Mouse (Mus musculus): ENCODE measurements at regions not wholly inside any gene's neighbourhood (a gene's known extent, or its start where the extent isn't known, plus 50 kb on each side); places are given as distances from the start of the nearest gene placed in this dataset.
"Not testable (repeated sequence)": the region's sequence is repeated elsewhere in the genome, so short reads cannot be mapped to it uniquely, and the experiment has no call there.

- no peak for DNase-seq (ENCODE audit: low read depth, low spot score)
Measured at GRCm38 (mm10) chr12:16374331-16374996, 236.3 kb downstream of the Lpin1 start.

DNA sequence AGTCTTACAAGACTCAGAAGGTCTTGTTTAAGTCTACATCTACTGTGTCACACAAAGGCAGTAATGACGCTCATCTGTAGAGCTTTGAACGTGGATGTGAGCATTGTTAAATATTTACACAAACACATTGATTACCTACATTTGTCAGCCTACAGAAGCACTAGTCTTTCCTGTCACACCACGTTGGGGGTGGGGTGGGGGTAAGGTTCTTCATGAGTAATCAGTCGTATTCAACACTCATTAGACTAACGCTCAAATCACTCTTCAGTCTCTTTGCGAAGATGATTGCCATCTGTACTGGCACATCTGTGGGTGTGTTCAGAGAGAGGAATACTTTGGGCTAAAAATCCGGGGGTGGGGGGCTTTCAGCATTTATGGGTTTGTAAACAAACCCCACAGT, 240.7 kb downstream of the Lpin1 start:
- DNase-seq (ENCODE audit: low read depth, low spot score) = no peak

- DNase-seq (ENCODE audit: low read depth, low spot score) = no peak
Measured at GRCm38 (mm10) chr12:16362341-16362740, 248.4 kb downstream of the Lpin1 start.

DNA sequence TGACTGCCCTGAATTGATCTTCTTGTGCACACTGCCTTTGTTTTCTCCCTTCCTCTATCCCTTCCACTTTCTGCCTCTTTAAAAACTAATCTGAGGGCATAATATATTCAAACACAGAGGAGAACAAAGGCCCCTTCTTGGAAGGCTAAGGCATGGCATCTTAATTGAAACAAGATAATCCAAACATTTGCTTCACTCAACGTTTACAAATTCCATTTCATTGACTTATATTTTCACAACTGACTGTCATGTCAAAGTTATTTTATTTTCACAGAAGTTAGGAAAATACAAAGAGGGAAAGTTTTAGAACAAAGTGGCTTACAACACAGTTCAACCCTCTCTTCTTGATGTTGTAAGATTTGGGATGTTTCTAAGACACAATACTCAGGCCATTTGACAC, 251.9 kb downstream of the Lpin1 start:
- no peak for DNase-seq (ENCODE audit: low read depth, low spot score)

DNA sequence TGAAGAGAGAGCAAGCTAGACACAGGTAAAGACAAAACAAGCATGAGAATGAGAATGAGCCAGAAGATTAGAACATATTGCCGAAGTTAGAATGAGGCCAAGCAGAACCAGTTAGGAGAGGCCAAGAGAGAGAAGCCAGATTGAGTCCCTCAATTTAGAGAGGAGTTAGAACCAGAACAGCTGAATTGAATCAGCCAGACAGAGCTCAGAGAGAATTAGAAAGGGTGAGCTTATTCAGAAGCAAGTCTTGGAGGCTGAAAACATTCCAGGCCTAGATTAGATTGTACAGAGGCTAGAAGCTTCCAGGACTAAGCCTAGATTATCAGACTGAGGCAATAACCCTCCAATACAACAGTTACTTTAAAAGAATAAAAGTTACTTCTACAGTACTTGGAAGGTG, 256.1 kb downstream of the Lpin1 start:
- DNase-seq (ENCODE audit: low read depth, low spot score) = no peak

- DNase-seq (ENCODE audit: low read depth, low spot score) = no peak
Measured at GRCm38 (mm10) chr12:16351751-16352150, 259.0 kb downstream of the Lpin1 start.

DNA sequence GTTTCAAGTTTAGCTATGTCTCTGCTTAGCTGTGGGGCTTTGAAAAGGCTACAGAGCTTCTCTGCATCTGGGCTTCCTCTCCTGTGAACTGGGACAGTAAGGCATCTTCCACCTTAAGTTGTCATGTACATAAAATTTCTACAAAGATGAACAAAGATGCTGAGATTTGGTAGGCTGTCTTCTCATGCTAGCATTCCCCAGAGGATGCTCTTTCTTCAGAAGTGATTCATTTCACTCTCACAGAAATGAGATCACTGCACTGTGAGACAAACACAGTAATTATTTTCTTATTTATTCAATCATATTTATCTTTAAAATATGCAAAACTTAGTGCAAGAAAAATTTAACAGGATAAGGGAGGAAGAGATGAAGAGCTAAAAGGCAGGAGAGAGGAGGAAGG, 261.5 kb downstream of the Lpin1 start:
- DNase-seq (ENCODE audit: low read depth, low spot score) = no peak

- DNase-seq (ENCODE audit: low read depth, low spot score) = no peak
Measured at GRCm38 (mm10) chr12:16344021-16344420, 266.7 kb downstream of the Lpin1 start.

GRCm38 (mm10) chr12:16342030-16342429, 268.7 kb downstream of the Lpin1 start:
- not testable (repeated sequence) for DNase-seq (ENCODE audit: low read depth, low spot score)

DNA sequence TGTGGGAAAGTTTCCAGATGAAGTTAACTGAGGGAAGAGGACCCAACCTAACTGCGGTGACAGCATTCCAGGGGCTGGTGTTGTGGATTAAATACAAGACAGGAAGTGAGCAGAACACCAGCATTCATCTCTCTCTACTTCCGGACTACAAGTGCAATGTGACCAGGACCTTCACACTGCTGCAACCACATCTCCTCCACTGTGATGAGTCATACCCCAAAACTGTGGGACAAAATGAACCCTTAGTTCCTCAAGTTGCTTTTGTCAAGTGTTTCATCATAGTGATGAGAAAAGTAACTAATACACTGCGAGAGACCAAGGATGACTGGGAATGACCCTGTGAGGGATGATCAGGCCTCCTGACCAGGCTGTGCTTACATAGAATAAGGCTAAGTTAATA, 279.3 kb downstream of the Lpin1 start:
- DNase-seq (ENCODE audit: low read depth, low spot score) = no peak

GRCm38 (mm10) chr12:16329129-16329528, 281.6 kb downstream of the Lpin1 start:
- no peak for DNase-seq (ENCODE audit: low read depth, low spot score)

DNA sequence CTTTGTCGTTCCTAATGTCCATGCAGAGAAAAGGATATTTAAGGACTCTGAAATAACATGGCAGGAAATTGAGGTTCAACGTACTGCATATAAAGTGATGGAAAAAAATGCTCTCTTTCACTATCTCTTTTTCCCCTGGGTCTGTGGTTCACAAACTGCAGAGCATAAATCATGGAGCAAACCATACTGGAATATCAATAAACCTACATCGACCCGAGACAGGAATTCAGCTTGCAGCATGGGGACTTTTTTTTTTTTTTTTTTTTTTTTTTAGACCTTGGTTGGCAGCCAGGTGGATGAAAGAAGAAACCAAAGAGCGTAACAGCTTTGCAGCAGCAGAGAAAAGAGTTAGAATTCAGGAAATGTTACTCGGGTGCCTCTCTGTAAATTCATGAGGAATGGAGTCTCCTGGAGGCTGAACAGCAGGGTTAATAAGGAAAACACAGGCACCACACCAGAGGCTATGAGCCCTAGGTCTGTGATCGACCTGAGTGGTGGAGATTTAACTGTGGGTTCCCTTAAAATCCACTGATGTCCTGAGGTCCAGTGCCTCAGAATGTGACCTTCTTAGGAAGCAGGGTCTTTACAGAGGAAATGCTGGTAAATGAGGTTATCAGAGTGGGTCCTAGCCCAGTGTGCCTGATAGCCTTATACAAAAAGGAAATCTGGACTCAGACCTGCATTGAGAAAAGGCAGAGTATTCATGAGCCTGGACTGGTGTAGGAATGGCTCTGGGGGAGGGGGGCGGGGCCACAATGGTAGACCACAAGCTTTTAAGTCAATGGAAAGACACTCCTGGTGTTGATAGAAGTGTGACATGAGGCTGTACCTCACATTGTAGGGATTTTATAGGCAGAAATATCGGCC, 290.0 kb downstream of the Lpin1 start:
- peak; percentile 18 for DNase-seq (ENCODE audit: low read depth, low spot score)

GRCm38 (mm10) chr12:16308101-16308500, 302.7 kb downstream of the Lpin1 start:
- no peak for DNase-seq (ENCODE audit: low read depth, low spot score)

DNA sequence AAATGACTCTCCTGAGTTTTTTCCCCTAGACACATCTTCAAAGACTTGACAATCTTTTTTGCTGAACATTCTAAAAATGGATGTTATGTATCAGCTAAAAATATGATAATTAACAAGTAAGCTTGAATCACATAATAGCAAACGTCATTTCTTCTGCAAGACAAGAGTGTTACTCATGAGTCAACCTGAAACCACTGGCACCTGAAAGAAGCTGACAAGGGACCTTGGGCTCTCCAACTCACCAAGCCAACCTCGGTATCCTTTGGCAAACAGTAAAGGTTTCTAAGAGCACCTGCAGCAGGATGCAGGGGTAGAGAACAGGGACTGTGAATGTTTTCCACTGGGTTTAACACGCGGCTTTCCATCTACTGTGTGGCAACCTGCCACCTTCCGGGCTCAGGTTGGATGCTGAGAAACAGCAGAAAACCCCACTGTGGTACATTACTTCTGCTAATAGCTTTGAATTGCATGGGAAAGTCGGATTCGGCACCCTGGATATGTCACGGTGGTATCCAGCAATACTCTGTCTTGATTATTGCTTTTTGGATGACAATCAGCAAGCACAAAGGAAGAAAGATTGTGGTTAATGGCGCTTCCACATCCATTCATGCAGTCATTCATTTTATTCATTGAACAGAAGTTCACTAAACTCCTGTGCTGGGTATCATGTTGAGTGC, 305.9 kb downstream of the Lpin1 start:
- DNase-seq (ENCODE audit: low read depth, low spot score) = no peak

- no peak for DNase-seq (ENCODE audit: low read depth, low spot score)
Measured at GRCm38 (mm10) chr12:16285061-16285460, 325.7 kb downstream of the Lpin1 start.

- no peak for DNase-seq (ENCODE audit: low read depth, low spot score)
Measured at GRCm38 (mm10) chr12:16279146-16279545, 331.6 kb downstream of the Lpin1 start.

DNA sequence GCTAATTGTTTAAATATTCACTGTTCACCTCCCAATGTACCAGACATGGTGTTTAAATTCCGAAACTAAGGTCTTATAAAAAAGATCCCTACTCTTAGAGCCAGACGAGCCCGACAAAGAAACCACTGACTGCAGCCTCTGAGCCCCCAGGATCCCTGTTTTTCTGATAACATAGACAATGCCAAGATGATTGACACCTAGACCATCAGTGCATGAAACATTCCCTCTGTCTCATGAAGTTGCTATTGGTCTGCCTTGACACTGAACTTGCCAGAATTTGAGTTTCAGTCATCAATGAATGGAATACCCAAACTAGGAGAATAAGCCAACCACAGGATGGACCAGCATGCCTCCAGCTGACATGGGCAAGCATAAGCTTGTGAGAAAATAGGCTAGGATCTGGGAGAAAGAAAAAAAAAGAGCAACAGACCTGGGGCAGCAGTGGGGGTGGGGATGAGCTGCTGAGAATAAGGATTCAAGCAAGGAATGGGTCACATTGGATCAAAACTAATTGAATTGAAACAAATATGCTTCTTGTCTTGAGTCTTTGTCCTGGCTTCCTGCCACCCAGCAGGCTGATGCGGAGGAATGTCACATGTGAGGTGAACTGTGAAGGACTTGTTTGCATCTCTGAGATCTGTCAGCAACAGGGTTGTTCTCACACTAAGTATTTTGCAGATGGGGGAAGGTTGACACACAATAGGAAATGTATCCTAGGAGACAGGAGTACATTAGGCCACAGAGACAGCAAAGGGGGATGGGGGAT, 333.0 kb downstream of the Lpin1 start:
- no peak for DNase-seq (ENCODE audit: low read depth, low spot score)

- DNase-seq (ENCODE audit: low read depth, low spot score) = no peak
Measured at GRCm38 (mm10) chr12:16277144-16277543, 333.6 kb downstream of the Lpin1 start.

DNA sequence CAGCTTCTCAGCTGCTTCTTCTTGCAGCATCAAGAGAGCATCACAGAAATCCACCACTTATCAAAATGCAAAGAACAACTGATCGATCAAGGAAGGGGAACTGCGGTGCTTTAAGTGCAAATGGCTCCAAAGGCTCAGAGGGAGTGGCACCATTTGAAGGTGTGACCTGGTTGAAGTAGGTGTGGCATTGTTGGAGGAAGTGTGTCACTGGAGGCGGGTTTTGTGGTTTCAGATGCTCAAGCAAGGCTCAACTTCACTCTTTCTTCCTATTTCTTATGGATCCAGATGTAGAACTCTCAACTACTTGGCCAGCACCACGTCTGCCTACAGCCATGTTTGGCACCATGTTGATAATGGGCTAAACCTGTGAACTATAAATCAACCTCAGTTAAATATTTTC, 334.5 kb downstream of the Lpin1 start:
- no peak for DNase-seq (ENCODE audit: low read depth, low spot score)

GRCm38 (mm10) chr12:16272441-16272840, 338.3 kb downstream of the Lpin1 start:
- no peak for DNase-seq (ENCODE audit: low read depth, low spot score)

DNA sequence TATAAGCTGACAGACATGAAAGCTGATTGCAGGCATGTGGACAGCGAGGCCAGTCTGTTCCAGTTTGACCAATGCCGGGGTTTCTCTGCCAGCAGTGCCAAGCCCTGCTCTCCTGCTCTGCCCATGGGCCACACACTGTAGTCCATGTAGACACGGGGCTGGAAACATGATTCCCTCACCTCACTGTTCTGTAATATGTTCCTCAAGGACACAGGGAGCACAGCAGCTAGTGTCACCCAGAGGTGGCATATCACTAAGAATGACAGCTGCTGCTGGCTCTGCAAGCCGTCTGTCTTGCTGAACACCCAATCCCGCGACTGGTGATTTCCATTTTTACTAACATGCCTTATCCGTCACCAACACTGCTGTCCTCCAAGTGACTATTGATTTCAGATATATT, 339.9 kb downstream of the Lpin1 start:
- no peak for DNase-seq (ENCODE audit: low read depth, low spot score)

DNA sequence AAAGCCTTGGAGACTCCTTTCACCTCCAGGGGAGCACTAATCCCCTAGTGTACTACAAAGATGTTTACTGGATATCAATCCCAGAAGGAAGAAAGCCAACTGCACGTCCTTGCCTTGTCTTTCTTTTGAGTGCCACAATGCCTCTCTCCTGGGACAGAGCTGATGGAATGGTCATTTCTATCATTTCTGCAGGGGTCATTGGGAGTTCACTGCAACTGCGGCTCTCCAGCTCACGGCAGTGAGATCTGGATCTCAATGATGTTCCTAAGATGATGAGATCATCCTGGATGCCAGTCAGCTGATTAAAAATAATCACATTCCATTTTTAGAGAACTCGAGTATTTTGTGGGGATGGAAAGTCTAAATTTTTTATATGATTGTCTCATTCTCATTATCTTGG, 341.1 kb downstream of the Lpin1 start:
- no peak for DNase-seq (ENCODE audit: low read depth, low spot score)

Measured in brain, embryonic 18.5 days (tissue).